Mouse (Mus musculus) embryo, embryonic 10 days (tissue): ENCODE measurements at regions not wholly inside any gene's neighbourhood (a gene's known extent, or its start where the extent isn't known, plus 50 kb on each side); places are given as distances from the start of the nearest gene placed in this dataset.

Source experiments
- DNase-seq: peaks from one replicate; pipeline ENCODE4 v3.0.0-alpha.2; 2015; ENCODE audit warnings: low spot score

GRCm38 (mm10) chr2:51799856-51800255 is 135.1 kb downstream of the Rbm43 start:
- DNase-seq, result no peak

- DNase-seq, result no peak
Observed at GRCm38 (mm10) chr2:51822976-51823375, 112.0 kb downstream of the Rbm43 start.

- DNase-seq, result peak; percentile 87
Observed at GRCm38 (mm10) chr2:51830286-51830944, 104.5 kb downstream of the Rbm43 start.

GRCm38 (mm10) chr2:51830965-51831720 is 103.8 kb downstream of the Rbm43 start:
- DNase-seq, result no peak

- DNase-seq, result no peak
Observed at GRCm38 (mm10) chr2:51837864-51838263, 97.1 kb downstream of the Rbm43 start.

GRCm38 (mm10) chr2:51840808-51841207 is 94.2 kb downstream of the Rbm43 start:
- no peak for DNase-seq

GRCm38 (mm10) chr2:51844831-51845230 is 90.1 kb downstream of the Rbm43 start:
- peak; percentile 9 for DNase-seq

GRCm38 (mm10) chr2:51847556-51847955 is 87.4 kb downstream of the Rbm43 start:
- DNase-seq, result no peak

GRCm38 (mm10) chr2:51847964-51848363 is 87.0 kb downstream of the Rbm43 start:
- DNase-seq, result no peak

GRCm38 (mm10) chr2:51848491-51848890 is 86.5 kb downstream of the Rbm43 start:
- DNase-seq, result peak; percentile 52

- DNase-seq, result no peak
Observed at GRCm38 (mm10) chr2:51850581-51850980, 84.4 kb downstream of the Rbm43 start.

GRCm38 (mm10) chr2:51851711-51852110 is 83.3 kb downstream of the Rbm43 start:
- no peak for DNase-seq

- no peak for DNase-seq
Observed at GRCm38 (mm10) chr2:51857226-51857625, 77.7 kb downstream of the Rbm43 start.

- DNase-seq, result no peak
Observed at GRCm38 (mm10) chr2:51866045-51866444, 68.9 kb downstream of the Rbm43 start.

- DNase-seq, result no peak
Observed at GRCm38 (mm10) chr2:51868878-51869510, 66.0 kb downstream of the Rbm43 start.

GRCm38 (mm10) chr2:51871571-51871970 is 63.4 kb downstream of the Rbm43 start:
- no peak for DNase-seq
